Mouse (Mus musculus) heart, postnatal 0 days (tissue): ENCODE results near the gene Pcbp1. TPM values are rescaled to one million over a fixed set of nuclear protein-coding genes. Genes with fewer than 3 reads are reported as not detected.

Experiments
- ATAC-seq: fragments of 200-750 bp; cut with Nextera tagmentation; 2 replicates; pipeline ENCODE4 v1.8.0; 2017; ENCODE audit warnings: low read depth, moderate number of reproducible peaks, moderate library complexity; ENCODE audit not compliant: insufficient read depth
- DNase-seq: peaks from one replicate; pipeline ENCODE4 v3.0.0-alpha.2; 2016; ENCODE audit warnings: low spot score
- H3K27ac ChIP-seq: fragments of 300-500 bp; sonication (generic); 2 replicates; pipeline ENCODE4 v1.5.1; 2014; ENCODE audit warnings: low read depth, mild to moderate bottlenecking
- H3K27me3 ChIP-seq: fragments of 300-500 bp; sonication (generic); 2 replicates; pipeline ENCODE4 v1.6.1; 2014; ENCODE audit warnings: low read length, mixed read lengths; ENCODE audit not compliant: control insufficient read depth, insufficient read depth
- H3K36me3 ChIP-seq: fragments of 300-500 bp; sonication (generic); replicated peaks from 2 replicates; pipeline ENCODE4 v1.6.1; 2014; ENCODE audit warnings: low read length, mixed read lengths; ENCODE audit not compliant: control insufficient read depth, insufficient read depth
- H3K4me1 ChIP-seq: fragments of 300-500 bp; sonication (generic); 2 replicates; pipeline ENCODE4 v1.6.1; 2014; ENCODE audit warnings: antibody characterized with exemption; ENCODE audit not compliant: control insufficient read depth, insufficient read depth
- H3K4me2 ChIP-seq: fragments of 300-500 bp; sonication (generic); 2 replicates; pipeline ENCODE4 v1.6.1; 2014; ENCODE audit warnings: low read depth, mild to moderate bottlenecking, low read length, moderate library complexity
- H3K4me3 ChIP-seq: fragments of 300-500 bp; sonication (generic); 2 replicates; pipeline ENCODE4 v1.5.1; 2014; ENCODE audit warnings: low read depth, low read length
- H3K9ac ChIP-seq: fragments of 300-500 bp; sonication (generic); replicated peaks from 2 replicates; pipeline ENCODE4 v1.6.1; 2014; ENCODE audit warnings: low read depth, low read length, mixed read lengths
- H3K9me3 ChIP-seq: fragments of 300-500 bp; sonication (generic); replicated peaks from 2 replicates; pipeline ENCODE4 v1.6.1; 2016; ENCODE audit warnings: low read length; ENCODE audit not compliant: control insufficient read depth
- CTCF ChIP-seq: IDR thresholded peaks from 2 replicates; pipeline ENCODE4 v1.5.1; 2016; ENCODE audit warnings: antibody characterized with exemption, control low read depth, low read depth
- EP300 ChIP-seq: IDR thresholded peaks from 2 replicates; pipeline ENCODE4 v1.6.1; 2016; ENCODE audit warnings: antibody characterized with exemption, low read depth
- WGBS: fragments of 180-500 bp; shearing (Covaris S2); extraction: QIAGEN DNeasy Blood & Tissue Kit; methylation state at CpG from one replicate; pipeline ENCODE4 v1.1.7; 2014; 5-methylcytosine and 5-hydroxymethylcytosine counted together
- polyA plus RNA-seq: library from polyadenylated mRNA; unstranded; fragments of >200 nt; fragmentation: Nextera tagmentation; extraction: Ambion mirVana; gene quantifications from 2 replicates; pipeline ENCODE4 v1.2.1, GENCODE M21; 2015
- total RNA-seq: library from RNA; depleted of rRNA; stranded (reverse); fragments of >200 nt; gene quantifications from 2 replicates; pipeline ENCODE4 v1.2.3, GENCODE M21; 2014; ENCODE audit warnings: low replicate concordance

Gene Pcbp1
- total and polyA plus RNA-seq, 2 experiments from 2014 or later, result 55.2 to 285 TPM

DNA sequence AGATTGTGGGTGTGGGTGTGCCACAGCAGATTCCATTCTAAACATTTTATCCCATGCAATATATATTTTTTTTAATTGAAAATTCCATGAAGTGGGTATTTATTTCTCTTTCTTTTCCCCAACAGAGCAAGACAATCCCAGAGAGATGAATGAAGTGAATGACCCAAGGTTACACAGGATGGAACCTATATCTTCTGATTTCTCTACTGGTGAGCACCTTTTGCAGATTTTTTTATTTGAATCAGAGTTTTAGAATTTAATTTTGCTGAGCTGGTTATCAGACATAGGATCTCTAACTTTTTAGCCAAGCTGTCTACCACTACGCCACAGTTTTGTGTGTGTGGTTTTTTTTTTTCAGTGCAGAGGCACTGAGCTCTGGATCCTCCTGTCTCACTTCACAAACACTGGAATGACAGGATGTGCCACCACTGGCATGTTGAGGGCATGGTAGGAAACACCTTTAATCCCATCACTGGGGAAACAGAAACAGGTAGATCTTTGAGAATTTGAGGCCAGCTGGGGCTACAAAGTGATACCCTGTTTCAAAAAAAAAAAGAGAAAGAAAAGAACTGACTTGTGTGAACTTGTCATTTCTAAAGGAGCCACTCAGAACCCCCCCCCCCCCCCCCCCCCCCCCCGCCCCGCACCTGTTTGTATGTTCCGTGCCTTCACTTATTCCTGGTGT is 1.8 kb upstream of the Pcbp1 start:
- Histone ChIP-seq H3K9me3 (no peaks in the 10 kb centered on the region), H3K4me2 (peak overlapping the region; percentile 94), H3K36me3 (peaks cover 23% of the 10 kb centered on the region), H3K27me3 (no peaks in the 10 kb centered on the region), H3K9ac (no peak overlapping the region), H3K27ac (peak overlapping the region; percentile 100), H3K4me1 (peaks cover 15% of the 10 kb centered on the region), H3K4me3 (peak overlapping the region; percentile 99; the same call in 1 of the 2 replicates)
- WGBS, result 87% methylated on average over 2 of the region's 4 CpGs
- TF ChIP-seq EP300, result no peak
- TF ChIP-seq CTCF, result no peak
- DNase-seq (no peak), ATAC-seq (no peak)

DNA sequence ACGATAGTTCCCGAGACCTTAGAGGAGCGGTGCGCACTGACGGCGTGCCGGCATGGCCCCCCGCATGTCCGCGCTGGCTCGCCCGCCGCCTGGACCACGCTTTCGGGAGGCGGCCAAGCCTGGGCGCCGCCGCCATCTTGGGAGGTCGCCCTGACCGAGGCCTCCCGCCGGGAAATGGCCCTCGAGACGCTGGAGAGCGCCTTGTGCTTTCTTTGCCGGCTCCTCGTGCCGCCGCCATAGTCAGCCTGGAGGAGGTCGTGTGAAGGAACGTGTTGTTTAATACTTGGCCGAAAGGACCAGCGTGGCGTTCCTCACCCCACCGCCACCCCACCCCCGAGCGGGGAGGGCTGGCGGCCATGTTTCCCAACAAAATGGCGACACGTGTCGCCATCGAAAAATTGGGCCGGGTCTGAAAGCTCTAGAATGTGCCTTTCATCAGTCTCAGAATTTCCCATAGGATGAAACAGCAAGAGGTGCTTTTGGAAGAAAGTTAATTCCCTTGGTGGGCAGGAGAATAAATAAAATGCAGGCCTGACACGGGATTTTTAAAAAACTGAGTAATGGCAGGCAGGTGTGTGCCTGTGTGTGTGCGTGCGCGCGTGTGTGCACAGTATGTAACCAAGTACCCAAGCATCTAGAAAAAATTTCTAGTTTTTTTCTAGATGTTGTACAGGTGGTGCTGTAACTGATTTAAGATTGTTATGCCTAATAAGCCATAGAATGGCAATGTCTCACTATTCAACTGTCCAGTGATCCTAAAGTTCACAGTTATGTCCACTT is 1.0 kb upstream of the Pcbp1 start:
- no peak for TF ChIP-seq CTCF
- TF ChIP-seq EP300, result peak; percentile 52; the same call in 1 of the 2 replicates
- 7% methylated on average over 49 of the region's 49 CpGs for WGBS

GRCm38 (mm10) chr6:86525646-86526031 is 482 bp downstream of the Pcbp1 start:
- H3K9ac ChIP-seq, result peak overlapping the region; percentile 94

More for the DNA sequence above, 1.0 kb upstream of the Pcbp1 start:
- H3K4me2 ChIP-seq, result peak overlapping the region; percentile 94
- H3K36me3 ChIP-seq, result peaks cover 17% of the 10 kb centered on the region
- H3K4me1 ChIP-seq, result peaks cover 20% of the 10 kb centered on the region
- H3K27me3 ChIP-seq, result no peaks in the 10 kb centered on the region
- ATAC-seq (peak; percentile 68), DNase-seq (peak; percentile 62)
- H3K9ac ChIP-seq, result peak overlapping the region; percentile 94
- H3K4me3 ChIP-seq, result peak overlapping the region; percentile 99
- H3K27ac ChIP-seq, result peak overlapping the region; percentile 100
- no peaks in the 10 kb centered on the region for H3K9me3 ChIP-seq

GRCm38 (mm10) chr6:86524879-86525645 is 1.1 kb downstream of the Pcbp1 start:
- H3K4me2 ChIP-seq, result peak overlapping the region; percentile 94

More at GRCm38 (mm10) chr6:86525646-86526031, 482 bp downstream of the Pcbp1 start:
- Histone ChIP-seq H3K36me3 (peaks cover 9% of the 10 kb centered on the region), H3K27ac (peak overlapping the region; percentile 100), H3K9me3 (no peaks in the 10 kb centered on the region), H3K4me3 (peak overlapping the region; percentile 99), H3K4me2 (peak overlapping the region; percentile 94), H3K27me3 (no peaks in the 10 kb centered on the region), H3K4me1 (peaks cover 20% of the 10 kb centered on the region)
- TF ChIP-seq CTCF (no peak), EP300 (no peak)
- DNase-seq, result peak; percentile 61
- peak; percentile 22 for ATAC-seq
- under 1% methylated on average over 26 of the region's 36 CpGs for WGBS

GRCm38 (mm10) chr6:86523755-86524434 is 2.2 kb downstream of the Pcbp1 start:
- no peaks in the 10 kb centered on the region for H3K27me3 ChIP-seq
- DNase-seq, result no peak
- ATAC-seq, result no peak
- no peaks in the 10 kb centered on the region for H3K9me3 ChIP-seq
- TF ChIP-seq CTCF (no peak), EP300 (no peak)
- peak overlapping the region; percentile 94 for H3K9ac ChIP-seq
- peaks cover 20% of the 10 kb centered on the region for H3K4me1 ChIP-seq
- peaks cover 5% of the 10 kb centered on the region; the same call in 1 of the 2 replicates for H3K36me3 ChIP-seq
- peak overlapping the region; percentile 100 for H3K27ac ChIP-seq
- peak overlapping the region; percentile 99 for H3K4me3 ChIP-seq
- WGBS, result under 1% methylated on average over 15 of the region's 15 CpGs
- peak overlapping the region; percentile 94 for H3K4me2 ChIP-seq

More at GRCm38 (mm10) chr6:86524879-86525645, 1.1 kb downstream of the Pcbp1 start:
- WGBS, result under 1% methylated on average over 51 of the region's 51 CpGs
- no peaks in the 10 kb centered on the region for H3K27me3 ChIP-seq
- peak overlapping the region; percentile 99 for H3K4me3 ChIP-seq
- H3K36me3 ChIP-seq, result peaks cover 5% of the 10 kb centered on the region; the same call in 1 of the 2 replicates
- peak overlapping the region; percentile 100 for H3K27ac ChIP-seq
- no peak for DNase-seq
- peak overlapping the region; percentile 94 for H3K9ac ChIP-seq
- H3K4me1 ChIP-seq, result peaks cover 20% of the 10 kb centered on the region
- TF ChIP-seq EP300, result no peak
- no peak for ATAC-seq
- no peaks in the 10 kb centered on the region for H3K9me3 ChIP-seq
